Mouse (Mus musculus): ENCODE results near the gene Bmp6. TPM values are rescaled to one million over a fixed set of nuclear protein-coding genes. Genes with fewer than 3 reads are reported as not detected.

Bmp6 gene
- polyA plus RNA-seq, 1 experiment: 9.4 TPM

DNA sequence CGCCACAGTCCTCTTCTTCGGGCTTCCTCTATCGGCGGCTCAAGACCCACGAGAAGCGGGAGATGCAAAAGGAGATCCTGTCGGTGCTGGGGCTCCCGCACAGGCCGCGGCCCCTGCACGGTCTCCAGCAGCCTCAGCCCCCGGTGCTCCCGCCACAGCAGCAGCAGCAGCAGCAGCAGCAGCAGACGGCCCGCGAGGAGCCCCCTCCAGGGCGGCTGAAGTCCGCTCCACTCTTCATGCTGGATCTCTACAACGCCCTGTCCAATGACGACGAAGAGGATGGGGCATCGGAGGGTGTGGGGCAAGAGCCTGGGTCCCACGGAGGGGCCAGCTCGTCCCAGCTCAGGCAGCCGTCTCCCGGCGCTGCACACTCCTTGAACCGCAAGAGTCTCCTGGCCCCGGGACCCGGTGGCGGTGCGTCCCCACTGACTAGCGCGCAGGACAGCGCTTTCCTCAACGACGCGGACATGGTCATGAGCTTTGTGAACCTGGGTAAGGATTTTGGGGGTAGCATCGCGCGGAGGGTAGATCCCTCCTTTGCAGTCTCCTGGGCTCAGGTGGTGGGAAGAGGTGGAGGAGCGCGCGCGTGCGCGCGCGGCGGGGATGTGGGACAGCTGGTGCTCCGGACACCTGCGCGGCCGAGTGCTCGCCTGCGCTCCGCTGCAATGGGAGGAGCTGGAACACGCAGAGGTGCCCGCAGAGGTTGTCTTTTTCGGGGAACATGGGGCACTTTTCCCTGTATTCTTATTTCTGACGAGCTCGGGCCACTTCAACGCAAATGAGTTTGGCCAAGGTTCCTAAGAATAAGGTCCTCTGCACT is 1.4 kb downstream of the Bmp6 start:
- peaks cover 19% of the 10 kb centered on the region for H3K27me3 ChIP-seq (ENCODE audit: control insufficient read depth, insufficient read depth, low read length)
- WGBS: 4% methylated on average over 63 of the region's 63 CpGs
- H3K36me3 ChIP-seq (ENCODE audit: control insufficient read depth, insufficient read depth, low read length): no peaks in the 10 kb centered on the region
- H3K4me1 ChIP-seq (ENCODE audit: control insufficient read depth, insufficient read depth, insufficient read length): peaks cover 3% of the 10 kb centered on the region; the same call in 1 of the 2 replicates
- no peak for TF ChIP-seq CTCF (IDR thresholded peaks at IDR 0.05; ENCODE audit: extremely low read depth, insufficient read depth, insufficient read length, insufficient replicate concordance)
- no peak for TF ChIP-seq POLR2A (IDR thresholded peaks at IDR 0.05; ENCODE audit: low read depth, low read length)
- DNase-seq (ENCODE audit: low read depth in 1 of 2, low spot score in 2 of 2): no peak
- no peak overlapping the region for H3K27ac ChIP-seq (ENCODE audit: insufficient read depth, low read length)
- H3K4me3 ChIP-seq (ENCODE audit: extremely low read depth, insufficient read depth, insufficient read length): peak overlapping the region; percentile 20

DNA sequence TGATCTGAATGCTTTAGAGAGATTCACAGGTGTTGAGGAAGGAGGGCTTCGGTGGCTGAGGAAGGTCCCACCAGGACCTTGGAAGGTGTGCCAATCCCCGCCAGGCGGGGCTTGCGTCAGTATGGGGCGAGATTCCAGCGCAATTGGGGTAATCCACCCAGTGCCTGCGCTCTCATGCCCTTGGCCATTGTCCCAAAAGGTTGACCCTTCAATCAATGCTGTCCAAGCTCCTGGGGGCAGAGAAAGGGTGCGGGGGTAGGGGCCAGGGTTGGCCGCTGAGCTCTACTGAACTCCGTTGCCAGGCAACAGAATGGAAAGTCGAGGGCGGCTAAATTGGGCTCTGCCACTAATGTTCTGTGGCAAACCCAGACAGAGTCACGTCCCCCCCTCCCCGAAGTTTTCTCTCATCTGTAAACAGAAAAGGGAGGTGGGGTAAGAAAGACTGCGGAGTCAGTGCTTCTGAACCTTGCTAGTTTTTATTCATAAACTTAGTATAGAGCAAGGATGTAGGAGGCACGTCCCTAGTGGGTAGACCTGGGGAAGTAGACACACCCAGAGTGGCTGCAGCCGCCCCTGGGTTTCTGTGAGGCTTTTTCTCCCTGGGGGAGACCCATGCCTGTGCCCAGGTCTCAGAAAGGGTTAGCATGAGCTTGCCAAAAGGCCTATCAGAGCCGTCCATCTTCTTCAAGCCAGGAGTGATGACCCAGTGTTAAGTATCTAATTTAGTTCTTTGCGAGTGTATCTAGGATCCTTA is 2.3 kb downstream of the Bmp6 start:
- 21% methylated on average over 19 of the region's 19 CpGs for WGBS

DNA sequence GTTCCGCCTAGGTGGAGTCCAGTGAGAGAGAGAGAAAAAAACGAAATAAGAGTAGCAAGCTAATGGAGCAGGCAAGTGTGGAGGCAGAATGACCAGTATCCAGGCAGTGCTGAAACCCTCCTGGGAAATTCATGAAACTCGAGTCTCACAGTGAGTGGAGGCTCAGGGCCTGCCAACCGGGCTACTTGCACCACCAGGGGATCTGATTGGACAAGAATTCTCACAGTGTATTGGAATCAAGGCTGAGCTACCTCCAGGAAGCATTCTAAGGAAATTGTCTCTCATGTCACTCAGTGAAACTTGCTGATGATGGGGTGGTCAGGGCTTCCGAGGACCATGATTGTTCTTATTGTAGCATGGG is 2.8 kb downstream of the Bmp6 start:
- WGBS: 56% methylated on average over 5 of the region's 5 CpGs

More for the DNA sequence above, 2.3 kb downstream of the Bmp6 start:
- H3K4me3 ChIP-seq (ENCODE audit: extremely low read depth, insufficient read depth, insufficient read length): 0 out of 2 replicates have a peak overlapping the region, but pooled peaks have one; percentile 20
- H3K4me1 ChIP-seq (ENCODE audit: control insufficient read depth, insufficient read depth, insufficient read length): peaks cover 3% of the 10 kb centered on the region; the same call in 1 of the 2 replicates
- no peaks in the 10 kb centered on the region for H3K36me3 ChIP-seq (ENCODE audit: control insufficient read depth, insufficient read depth, low read length)
- H3K27me3 ChIP-seq (ENCODE audit: control insufficient read depth, insufficient read depth, low read length): peaks cover 19% of the 10 kb centered on the region
- DNase-seq (ENCODE audit: low read depth in 1 of 2, low spot score in 2 of 2): no peak
- TF ChIP-seq CTCF (IDR thresholded peaks at IDR 0.05; ENCODE audit: extremely low read depth, insufficient read depth, insufficient read length, insufficient replicate concordance) (no peak), POLR2A (IDR thresholded peaks at IDR 0.05; ENCODE audit: low read depth, low read length) (no peak)
- H3K27ac ChIP-seq (ENCODE audit: insufficient read depth, low read length): no peak overlapping the region

DNA sequence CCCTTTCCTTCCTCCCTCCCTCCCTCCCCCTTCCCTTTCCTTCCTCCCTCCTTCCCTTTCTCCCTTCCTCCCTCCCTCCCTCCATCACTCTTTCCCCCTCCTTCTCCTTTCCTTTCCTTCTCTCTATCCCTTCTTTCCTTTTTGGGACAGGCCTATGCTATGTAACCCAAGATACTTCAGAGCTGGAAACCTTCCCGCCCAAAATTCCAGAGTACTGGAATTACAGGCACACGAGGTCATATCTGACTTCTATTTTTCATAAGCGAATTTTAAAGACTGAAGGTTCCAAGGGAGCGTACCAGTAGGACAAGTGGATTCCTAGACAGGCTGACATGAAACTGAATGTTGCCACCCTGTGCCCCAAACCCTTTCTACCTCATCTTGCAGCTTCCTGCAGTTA is 4.1 kb downstream of the Bmp6 start:
- peaks cover 19% of the 10 kb centered on the region for H3K27me3 ChIP-seq (ENCODE audit: control insufficient read depth, insufficient read depth, low read length)
- no peaks in the 10 kb centered on the region for H3K36me3 ChIP-seq (ENCODE audit: control insufficient read depth, insufficient read depth, low read length)
- no peak for DNase-seq (ENCODE audit: low read depth in 1 of 2, low spot score in 2 of 2)
- no peak overlapping the region for H3K27ac ChIP-seq (ENCODE audit: insufficient read depth, low read length)
- TF ChIP-seq POLR2A (IDR thresholded peaks at IDR 0.05; ENCODE audit: low read depth, low read length): no peak
- no peak for TF ChIP-seq CTCF (IDR thresholded peaks at IDR 0.05; ENCODE audit: extremely low read depth, insufficient read depth, insufficient read length, insufficient replicate concordance)
- H3K4me1 ChIP-seq (ENCODE audit: control insufficient read depth, insufficient read depth, insufficient read length): peaks cover 3% of the 10 kb centered on the region; the same call in 1 of the 2 replicates
- H3K4me3 ChIP-seq (ENCODE audit: extremely low read depth, insufficient read depth, insufficient read length): no peak overlapping the region
- 75% methylated on average over 4 of the region's 4 CpGs for WGBS

More for the DNA sequence above, 2.8 kb downstream of the Bmp6 start:
- Histone ChIP-seq H3K27ac (ENCODE audit: insufficient read depth, low read length) (no peak overlapping the region), H3K27me3 (ENCODE audit: control insufficient read depth, insufficient read depth, low read length) (peaks cover 19% of the 10 kb centered on the region), H3K4me3 (ENCODE audit: extremely low read depth, insufficient read depth, insufficient read length) (no peak overlapping the region), H3K4me1 (ENCODE audit: control insufficient read depth, insufficient read depth, insufficient read length) (peaks cover 3% of the 10 kb centered on the region; the same call in 1 of the 2 replicates), H3K36me3 (ENCODE audit: control insufficient read depth, insufficient read depth, low read length) (no peaks in the 10 kb centered on the region)
- TF ChIP-seq CTCF (IDR thresholded peaks at IDR 0.05; ENCODE audit: extremely low read depth, insufficient read depth, insufficient read length, insufficient replicate concordance) (no peak), POLR2A (IDR thresholded peaks at IDR 0.05; ENCODE audit: low read depth, low read length) (no peak)
- DNase-seq (ENCODE audit: low read depth in 1 of 2, low spot score in 2 of 2): no peak

DNA sequence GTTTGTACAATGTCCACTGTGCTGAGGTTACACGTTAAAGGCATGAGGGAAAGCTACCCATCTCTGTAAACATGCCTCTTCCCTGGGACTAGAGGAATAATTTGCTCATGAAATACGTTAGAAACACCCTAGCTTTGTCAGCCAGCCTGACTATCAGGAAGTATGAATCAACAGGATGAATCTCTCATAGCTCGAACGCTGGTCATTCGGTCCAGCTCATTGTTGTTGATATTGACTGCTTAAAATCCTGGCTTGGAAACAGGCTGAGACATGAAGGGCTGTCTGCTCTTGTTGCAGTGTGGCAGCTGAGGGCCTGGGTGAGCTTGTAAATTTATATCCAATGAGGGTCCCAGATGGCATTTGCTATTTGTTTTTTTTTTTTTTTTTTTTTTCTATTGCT is 4.9 kb downstream of the Bmp6 start:
- Histone ChIP-seq H3K27me3 (ENCODE audit: control insufficient read depth, insufficient read depth, low read length) (peaks cover 18% of the 10 kb centered on the region), H3K4me3 (ENCODE audit: extremely low read depth, insufficient read depth, insufficient read length) (no peak overlapping the region), H3K27ac (ENCODE audit: insufficient read depth, low read length) (no peak overlapping the region), H3K36me3 (ENCODE audit: control insufficient read depth, insufficient read depth, low read length) (no peaks in the 10 kb centered on the region), H3K4me1 (ENCODE audit: control insufficient read depth, insufficient read depth, insufficient read length) (peaks cover 3% of the 10 kb centered on the region; the same call in 1 of the 2 replicates)
- WGBS: 52% methylated on average over 5 of the region's 5 CpGs
- DNase-seq (ENCODE audit: low read depth in 1 of 2, low spot score in 2 of 2): no peak
- TF ChIP-seq CTCF (IDR thresholded peaks at IDR 0.05; ENCODE audit: extremely low read depth, insufficient read depth, insufficient read length, insufficient replicate concordance) (no peak), POLR2A (IDR thresholded peaks at IDR 0.05; ENCODE audit: low read depth, low read length) (no peak)

DNA sequence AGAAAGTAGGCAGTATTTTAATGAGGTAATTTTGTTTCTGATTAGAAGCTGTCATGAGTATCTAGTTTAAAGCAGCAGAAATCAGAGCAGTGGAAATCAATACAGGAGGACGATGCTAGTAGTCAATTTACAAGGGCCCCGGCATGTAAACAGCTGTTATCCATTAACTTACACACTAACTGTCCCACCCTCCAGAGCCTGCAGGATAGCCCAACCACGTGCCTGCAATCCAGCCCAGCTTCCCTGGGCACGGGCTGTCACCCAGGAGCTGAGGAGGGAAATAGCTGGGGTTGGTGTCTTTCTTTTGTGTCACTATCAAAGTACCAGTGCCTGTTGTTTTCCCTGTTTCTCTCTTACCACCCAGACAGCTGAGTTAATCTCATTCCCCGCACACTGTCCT is 7.1 kb downstream of the Bmp6 start:
- Histone ChIP-seq H3K4me1 (ENCODE audit: control insufficient read depth, insufficient read depth, insufficient read length) (no peaks in the 10 kb centered on the region), H3K27ac (ENCODE audit: insufficient read depth, low read length) (no peak overlapping the region), H3K27me3 (ENCODE audit: control insufficient read depth, insufficient read depth, low read length) (peaks cover 3% of the 10 kb centered on the region; the same call in 1 of the 2 replicates), H3K4me3 (ENCODE audit: extremely low read depth, insufficient read depth, insufficient read length) (no peak overlapping the region), H3K36me3 (ENCODE audit: control insufficient read depth, insufficient read depth, low read length) (no peaks in the 10 kb centered on the region)
- 54% methylated on average over 5 of the region's 5 CpGs for WGBS
- DNase-seq (ENCODE audit: low read depth in 1 of 2, low spot score in 2 of 2): no peak
- no peak for TF ChIP-seq CTCF (IDR thresholded peaks at IDR 0.05; ENCODE audit: extremely low read depth, insufficient read depth, insufficient read length, insufficient replicate concordance)
- no peak for TF ChIP-seq POLR2A (IDR thresholded peaks at IDR 0.05; ENCODE audit: low read depth, low read length)
